Mouse (Mus musculus): ENCODE data around the gene Dscaml1.

DNA sequence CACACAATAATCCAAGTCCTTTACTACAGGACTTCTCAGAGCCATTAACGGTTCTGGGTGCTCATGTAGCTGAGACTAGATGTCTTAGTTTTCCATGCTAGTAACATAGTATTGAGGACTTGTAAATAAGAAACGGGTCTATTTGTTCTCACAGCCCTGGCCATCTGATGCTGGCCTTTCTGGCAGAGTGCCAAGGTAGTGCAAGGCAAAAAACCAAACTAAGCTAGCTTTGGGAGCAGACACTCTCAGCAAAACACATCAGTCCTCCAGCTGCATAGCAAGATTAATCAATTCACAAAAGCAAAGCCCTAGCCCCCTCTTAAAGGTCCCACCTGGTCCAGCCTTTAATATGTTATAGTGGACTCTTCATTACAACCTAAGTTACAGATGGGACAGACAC is 206.6 kb downstream of the Dscaml1 start:
- TF ChIP-seq POLR2A (IDR thresholded peaks at IDR 0.05; ENCODE audit: borderline replicate concordance, control insufficient read depth, low read depth, low read length) = no peak
- TF ChIP-seq CTCF (IDR thresholded peaks at IDR 0.05; ENCODE audit: control insufficient read depth, insufficient read depth, low read length) = no peak
